Mouse (Mus musculus) frontal cortex, postnatal 25 days (tissue): ENCODE results near the gene Drc7.
A peak's percentile ranks its signal among the peaks of the same experiment; 100 is the strongest.
"Not testable (repeated sequence)": the region's sequence is repeated elsewhere in the genome, so short reads cannot be mapped to it uniquely, and the experiment has no call there.

Experiments
- DNase-seq, 2 experiments: peaks; one replicate each; pipeline ENCODE4 v3.0.0; 2022; ENCODE audit warnings: low spot score in 2 of 2

Gene Drc7

GRCm38 (mm10) chr8:95054927-95055510 is at the start of gene Drc7:
Gene Drc7 (plus strand): TSS chr8:95055103.
- no peak for DNase-seq

DNA sequence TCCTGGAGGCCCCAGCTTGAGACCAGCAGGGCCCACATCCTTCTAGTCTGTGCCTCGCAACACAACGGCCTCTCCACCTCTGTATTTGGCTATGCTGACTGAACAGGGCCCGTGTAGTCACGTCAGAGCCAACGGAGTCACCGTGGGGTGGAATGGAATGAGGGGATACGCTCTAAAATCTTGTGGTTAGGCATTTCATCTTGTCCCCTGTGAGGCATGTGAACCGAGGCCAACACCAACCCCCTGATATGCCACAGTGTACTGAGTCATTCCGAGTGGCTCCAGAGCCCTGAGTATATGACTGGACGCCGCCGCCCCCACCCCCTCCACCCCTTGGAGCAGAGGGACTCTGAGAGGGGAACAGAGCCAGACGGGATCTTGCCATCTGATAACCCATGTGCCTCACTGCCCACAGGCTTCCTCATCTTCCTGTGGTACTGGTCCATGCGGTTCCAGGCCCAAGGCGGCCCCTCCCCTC is 42.4 kb upstream of the Drc7 start:
- no peak for DNase-seq

DNA sequence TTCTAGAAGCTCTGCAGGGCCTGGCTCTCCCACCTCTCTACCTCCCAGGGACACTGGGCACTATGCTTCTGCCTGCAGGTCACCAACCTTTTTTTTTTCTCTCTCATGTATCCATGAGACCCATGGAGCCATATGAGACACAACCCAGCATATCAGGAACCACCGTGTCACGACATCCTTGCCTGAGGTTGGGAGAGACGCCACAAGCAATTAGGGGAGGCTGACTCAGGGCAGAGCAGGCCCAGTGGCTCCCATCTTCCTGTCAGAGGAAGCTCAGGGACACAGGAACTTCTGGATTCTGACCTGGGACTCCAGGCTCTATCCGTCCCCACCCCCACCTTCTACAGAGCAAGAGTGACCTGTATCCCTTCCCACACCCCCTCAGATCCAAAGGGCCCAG is 39.0 kb upstream of the Drc7 start:
- DNase-seq: no peak

DNA sequence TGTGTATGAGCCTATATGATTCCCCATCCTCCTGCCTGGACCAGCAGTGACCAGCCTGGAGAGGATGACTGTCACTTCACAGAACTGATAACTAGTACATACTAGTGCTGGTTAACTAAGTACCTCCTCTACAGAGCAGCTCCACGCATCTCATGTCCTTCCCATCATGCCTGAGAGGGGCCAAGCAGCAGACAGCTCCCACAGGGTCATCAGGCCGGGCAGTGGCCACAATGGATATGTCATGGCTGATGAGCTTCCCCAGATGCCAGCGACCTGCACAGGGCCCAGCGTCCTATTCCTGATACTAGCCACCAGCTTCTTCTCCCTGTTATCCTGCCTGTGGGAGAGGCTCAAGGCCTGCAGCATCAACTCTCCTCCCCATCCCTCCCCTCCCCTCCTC is 38.2 kb upstream of the Drc7 start:
- DNase-seq: no peak

DNA sequence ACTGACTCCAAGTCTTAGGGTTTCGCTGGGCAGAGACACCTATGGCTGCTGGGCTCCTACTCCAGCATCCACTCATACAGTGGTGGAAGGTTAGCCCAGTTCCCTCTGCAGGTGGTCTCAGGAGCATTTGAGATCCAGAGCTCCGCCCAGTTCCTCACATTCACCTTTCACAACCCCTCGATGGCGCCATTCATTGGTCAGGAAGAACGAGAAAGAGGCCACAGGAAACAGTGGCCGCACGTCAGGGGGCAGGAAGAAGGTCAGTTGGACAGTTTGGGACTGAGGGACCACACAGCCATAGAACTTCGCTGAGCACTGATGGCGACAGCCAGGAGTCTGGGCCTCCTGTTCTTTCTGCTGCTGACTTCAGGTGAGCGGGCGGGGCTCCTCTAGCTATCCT is 37.5 kb upstream of the Drc7 start, which contains the start of gene Adgrg3:
Gene Adgrg3, plus strand, starts transcription at position 242 of the 400 bp plus-strand sequence.
- DNase-seq: no peak

- DNase-seq: no peak
These were observed 36.8 kb upstream of the Drc7 start for GRCm38 (mm10) chr8:95017969-95018635.

DNA sequence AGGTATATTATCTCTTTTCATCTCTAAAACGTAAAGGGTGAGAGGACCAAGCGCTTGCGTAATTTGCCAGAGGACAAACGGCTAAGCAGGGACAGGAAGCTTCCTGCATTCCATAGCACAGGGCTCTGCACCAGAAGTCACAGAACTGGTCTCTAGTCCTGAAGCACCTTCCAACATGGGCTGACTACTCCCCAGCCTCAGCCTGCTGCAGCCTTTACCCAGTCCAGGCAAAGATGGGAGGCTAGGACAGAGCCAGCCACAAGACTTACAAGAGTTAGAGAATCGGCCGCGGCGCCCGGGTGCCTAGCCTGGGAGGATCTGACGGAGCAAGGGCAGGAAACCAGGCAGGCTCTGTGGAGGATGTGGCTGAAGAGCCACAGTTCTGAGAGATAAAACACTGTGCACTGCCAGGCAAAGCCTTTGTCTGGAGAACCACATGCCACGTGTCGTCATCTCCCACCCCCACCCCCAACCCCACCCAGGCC is 34.6 kb upstream of the Drc7 start:
- no peak for DNase-seq

DNA sequence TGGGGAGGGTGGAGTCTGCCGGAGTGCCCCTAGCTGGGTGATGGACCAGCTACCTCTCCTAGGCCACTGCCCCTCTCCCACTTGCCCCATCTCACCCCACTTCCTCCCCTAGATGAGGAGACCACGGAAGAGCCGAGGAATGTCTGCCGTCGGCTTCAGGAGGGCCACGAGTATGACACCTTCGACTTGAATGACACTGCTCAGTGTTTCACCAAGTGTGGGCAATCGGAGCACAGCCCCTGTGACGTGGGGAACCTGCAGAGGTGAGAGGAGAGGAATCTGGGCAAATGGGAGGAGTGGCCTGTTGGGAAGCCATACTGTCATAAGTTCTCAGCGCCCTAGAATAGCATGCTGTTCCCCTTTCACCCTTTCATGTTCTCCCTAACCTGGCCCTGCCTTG is 34.1 kb upstream of the Drc7 start:
- DNase-seq: no peak

GRCm38 (mm10) chr8:95023201-95023600 is 31.7 kb upstream of the Drc7 start:
- DNase-seq: no peak

DNA sequence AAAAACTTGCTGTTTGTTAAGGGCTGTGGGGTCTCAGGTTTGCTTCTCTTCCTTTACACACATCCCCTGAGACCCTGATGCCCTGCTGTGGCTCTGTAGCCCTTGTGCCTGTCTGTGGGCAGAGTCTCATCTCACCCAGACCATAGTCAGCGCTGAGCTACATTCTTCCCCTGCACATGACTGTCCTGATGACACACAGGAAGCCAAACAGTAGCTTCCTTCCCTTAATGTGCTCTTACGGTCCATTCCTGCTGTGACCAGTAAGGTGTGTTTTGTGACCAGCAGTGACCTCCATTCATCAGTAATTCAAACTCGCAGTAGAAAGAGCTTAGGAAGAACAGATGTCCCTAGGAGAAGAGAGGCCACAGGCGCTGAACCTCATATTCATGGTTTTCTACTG is 30.5 kb upstream of the Drc7 start:
- DNase-seq: no peak

DNA sequence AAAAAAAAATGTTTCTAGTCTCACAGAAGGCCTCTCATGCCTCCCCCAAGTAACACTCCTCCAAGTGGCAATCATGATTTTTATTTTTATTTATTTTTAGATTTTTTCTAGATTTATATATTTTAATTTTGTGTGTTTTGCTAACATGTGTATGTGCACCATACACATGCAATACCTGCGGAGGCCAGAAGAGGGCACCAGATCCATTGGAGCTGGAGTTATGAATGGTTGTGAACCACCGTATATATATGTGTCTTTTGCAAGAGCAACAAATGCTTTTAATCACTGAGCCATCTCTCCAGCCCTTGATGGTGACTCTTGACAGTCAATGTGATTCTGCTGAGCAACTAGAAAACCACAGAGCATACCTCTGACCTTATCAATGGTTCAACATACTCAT is 29.5 kb upstream of the Drc7 start:
- DNase-seq: no peak

DNA sequence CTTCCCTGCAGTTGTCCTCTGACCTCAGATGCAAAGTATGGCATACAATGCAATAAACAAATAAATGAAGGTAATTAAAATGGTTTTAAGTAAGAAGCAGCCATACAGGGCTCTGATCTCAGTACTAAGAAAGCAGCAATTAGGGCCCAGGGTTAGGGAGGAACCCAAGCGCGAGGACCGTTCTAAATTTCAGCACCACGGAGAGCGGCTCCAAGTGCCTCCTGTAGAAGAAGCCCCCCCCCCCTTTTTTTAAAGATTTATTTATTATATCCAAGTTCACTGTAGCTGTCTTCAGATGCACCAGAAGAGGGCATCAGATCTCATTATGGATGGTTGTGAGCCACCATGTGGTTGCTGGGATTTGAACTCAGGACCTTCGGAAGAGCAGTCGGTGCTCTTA is 26.5 kb upstream of the Drc7 start:
- DNase-seq: not testable (repeated sequence)

- DNase-seq: peak in 1 of 2 experiments; percentile 30
These were observed 17.6 kb upstream of the Drc7 start for GRCm38 (mm10) chr8:95037106-95037925.

DNA sequence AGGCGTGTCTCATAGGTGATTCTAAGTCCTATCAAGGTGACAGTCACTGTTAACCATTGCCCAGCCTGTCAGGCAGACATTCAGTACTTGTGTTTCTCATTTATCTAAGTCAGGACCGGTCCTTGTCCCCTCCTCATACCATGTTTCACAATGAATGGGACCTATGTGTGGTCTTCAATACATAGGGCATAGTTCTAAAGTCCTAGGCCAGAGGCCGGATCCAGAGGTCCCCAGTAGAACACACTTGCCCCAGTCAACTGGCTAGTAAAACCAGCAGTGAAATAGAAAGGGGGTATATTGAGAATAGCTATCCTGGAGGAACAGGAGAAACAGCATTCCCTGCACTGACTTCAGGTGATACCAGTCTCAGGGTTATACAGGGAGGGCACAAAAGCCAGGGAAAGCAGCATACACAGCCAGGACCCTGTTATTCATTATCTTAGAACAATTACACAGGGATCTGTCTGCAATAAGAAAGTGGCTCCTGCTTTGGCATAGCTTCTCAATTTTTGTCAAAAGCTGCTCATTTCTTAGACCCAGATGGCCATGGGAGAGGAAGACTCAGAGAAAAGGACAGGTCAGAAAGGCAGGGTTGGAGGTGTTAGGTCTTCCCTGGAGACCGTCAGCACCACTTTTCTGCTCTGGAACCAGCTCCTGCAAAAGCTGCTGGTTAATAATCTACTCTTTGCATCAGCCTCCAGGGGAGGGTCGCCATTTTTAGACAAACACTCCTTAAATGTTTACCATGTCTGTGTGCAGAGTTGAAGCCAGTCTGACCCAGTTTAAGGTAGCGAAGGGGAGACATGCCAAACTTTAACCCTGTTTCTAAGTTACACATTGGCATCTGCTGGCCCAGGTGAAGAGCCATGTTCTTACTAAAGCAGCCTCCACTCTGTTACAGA is 12.8 kb upstream of the Drc7 start:
- no peak for DNase-seq

- no peak for DNase-seq
These were observed 10.1 kb upstream of the Drc7 start for GRCm38 (mm10) chr8:95044811-95045210.

DNA sequence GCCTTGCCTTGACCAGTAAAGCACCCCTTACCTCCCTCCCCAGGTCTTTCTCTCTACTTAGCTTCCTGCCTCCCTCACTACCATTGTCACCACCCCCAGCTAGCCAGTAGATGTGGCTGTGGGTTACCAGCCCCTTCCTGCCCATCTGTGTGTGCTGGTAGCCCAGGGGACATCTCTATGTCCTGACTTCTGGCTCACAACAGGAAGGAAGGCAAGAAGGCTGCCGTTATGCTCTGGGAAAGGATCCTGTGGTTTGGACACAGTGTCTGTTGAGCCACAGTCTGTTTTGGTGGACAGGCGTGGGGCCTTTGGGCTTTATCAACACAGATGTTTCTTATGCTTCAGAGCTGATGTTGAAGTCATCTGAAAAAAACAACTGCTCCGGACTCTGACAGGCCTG is 7.9 kb upstream of the Drc7 start:
- no peak for DNase-seq

GRCm38 (mm10) chr8:95047884-95048680 is 6.8 kb upstream of the Drc7 start:
- no peak for DNase-seq

GRCm38 (mm10) chr8:95049636-95050035 is 5.3 kb upstream of the Drc7 start:
- no peak for DNase-seq

DNA sequence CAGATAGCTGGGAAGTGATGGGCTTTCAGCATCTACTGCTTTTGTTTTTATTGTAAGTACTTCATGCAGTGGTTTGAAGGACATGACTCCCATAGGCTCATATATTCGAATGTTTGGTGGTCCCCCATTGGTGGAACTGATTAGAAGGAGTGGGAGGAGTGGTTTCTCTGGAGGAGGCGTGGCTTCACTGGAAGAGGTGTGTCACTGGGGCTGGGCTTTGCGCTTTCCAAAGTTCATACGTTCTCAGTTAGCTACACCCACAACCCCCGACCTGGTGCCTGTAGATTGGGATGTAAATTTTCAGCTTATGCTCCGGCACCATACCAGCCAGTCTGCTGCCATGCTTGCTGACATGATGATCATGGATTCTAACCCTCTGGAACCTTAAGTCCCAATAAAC is 465 bp upstream of the Drc7 start:
- DNase-seq: no peak

GRCm38 (mm10) chr8:95056414-95056813 is 1.5 kb downstream of the Drc7 start:
- no peak for DNase-seq

- DNase-seq: no peak
These were observed 3.8 kb downstream of the Drc7 start for GRCm38 (mm10) chr8:95058661-95059060.
